Mouse (Mus musculus) embryonic fibroblast, embryonic 13.5 days (primary cell): ENCODE results near the gene Gm10318. TPM values are rescaled to one million over a fixed set of nuclear protein-coding genes. Genes with fewer than 3 reads are reported as not detected.
A peak's percentile ranks its signal among the peaks of the same experiment; 100 is the strongest.

Experiments
- H3K27ac ChIP-seq: 2 replicates; pipeline ENCODE4 v1.5.1; 2012; ENCODE audit warnings: low read length, control low read depth, inconsistent platforms; ENCODE audit not compliant: insufficient read depth
- H3K4me1 ChIP-seq: 2 replicates; pipeline ENCODE4 v1.6.1; 2011; ENCODE audit warnings: low read length; ENCODE audit not compliant: control insufficient read depth, insufficient read depth
- H3K4me3 ChIP-seq: 2 replicates; pipeline ENCODE4 v1.5.1; 2011; ENCODE audit warnings: mild to moderate bottlenecking, control low read depth, low read length; ENCODE audit not compliant: insufficient read depth
- CTCF ChIP-seq: IDR thresholded peaks from 2 replicates; pipeline ENCODE4 v1.5.1; 2011; ENCODE audit warnings: mild to moderate bottlenecking, control low read depth, low read length, moderate library complexity, borderline replicate concordance; ENCODE audit not compliant: insufficient read depth
- POLR2A ChIP-seq: IDR thresholded peaks from 2 replicates; pipeline ENCODE4 v1.6.1; 2011; ENCODE audit warnings: low read depth, mild to moderate bottlenecking, control low read depth, low read length, moderate library complexity
- polyA plus RNA-seq: library from polyadenylated mRNA; stranded (reverse); fragments of >200 nt; gene quantifications from 2 replicates; pipeline ENCODE4 v1.2.4, GENCODE M21; 2011; ENCODE audit warnings: low read depth; ENCODE audit not compliant: missing spikeins, insufficient read length

Gene Gm10318
- polyA plus RNA-seq, 1 experiment, result not detected

- no peak overlapping the region for H3K27ac ChIP-seq
- TF ChIP-seq CTCF, result no peak
- no peak for TF ChIP-seq POLR2A
- no peaks in the 10 kb centered on the region for H3K4me1 ChIP-seq
- H3K4me3 ChIP-seq, result no peak overlapping the region
Measured at GRCm38 (mm10) chr10:77886007-77886747, 33.5 kb downstream of the Gm10318 start.

- no peak for TF ChIP-seq CTCF
- no peak for TF ChIP-seq POLR2A
- H3K27ac ChIP-seq, result no peak overlapping the region
- H3K4me1 ChIP-seq, result no peaks in the 10 kb centered on the region
- H3K4me3 ChIP-seq, result no peak overlapping the region
Measured at GRCm38 (mm10) chr10:77890987-77891565, 38.4 kb downstream of the Gm10318 start.

- TF ChIP-seq POLR2A, result no peak
- TF ChIP-seq CTCF, result no peak
- H3K4me1 ChIP-seq, result no peaks in the 10 kb centered on the region
- no peak overlapping the region for H3K27ac ChIP-seq
- H3K4me3 ChIP-seq, result no peak overlapping the region
Measured at GRCm38 (mm10) chr10:77895562-77895961, 42.9 kb downstream of the Gm10318 start.

- TF ChIP-seq CTCF (no peak), POLR2A (no peak)
- H3K27ac ChIP-seq, result no peak overlapping the region
- H3K4me1 ChIP-seq, result no peaks in the 10 kb centered on the region
- no peak overlapping the region for H3K4me3 ChIP-seq
Measured at GRCm38 (mm10) chr10:77900126-77900525, 47.5 kb downstream of the Gm10318 start.

- Histone ChIP-seq H3K4me1 (no peaks in the 10 kb centered on the region), H3K4me3 (no peak overlapping the region)
- TF ChIP-seq POLR2A, result no peak
- TF ChIP-seq CTCF, result no peak
Measured at GRCm38 (mm10) chr10:77900903-77901818, 48.5 kb downstream of the Gm10318 start.

GRCm38 (mm10) chr10:77901871-77902210 lies 49.2 kb downstream of the Gm10318 start:
- TF ChIP-seq POLR2A, result no peak
- no peak for TF ChIP-seq CTCF
- H3K4me1 ChIP-seq, result no peaks in the 10 kb centered on the region
- H3K27ac ChIP-seq, result no peak overlapping the region
- H3K4me3 ChIP-seq, result peak overlapping the region; percentile 37

More at GRCm38 (mm10) chr10:77900903-77901818, 48.5 kb downstream of the Gm10318 start:
- no peak overlapping the region for H3K27ac ChIP-seq

DNA sequence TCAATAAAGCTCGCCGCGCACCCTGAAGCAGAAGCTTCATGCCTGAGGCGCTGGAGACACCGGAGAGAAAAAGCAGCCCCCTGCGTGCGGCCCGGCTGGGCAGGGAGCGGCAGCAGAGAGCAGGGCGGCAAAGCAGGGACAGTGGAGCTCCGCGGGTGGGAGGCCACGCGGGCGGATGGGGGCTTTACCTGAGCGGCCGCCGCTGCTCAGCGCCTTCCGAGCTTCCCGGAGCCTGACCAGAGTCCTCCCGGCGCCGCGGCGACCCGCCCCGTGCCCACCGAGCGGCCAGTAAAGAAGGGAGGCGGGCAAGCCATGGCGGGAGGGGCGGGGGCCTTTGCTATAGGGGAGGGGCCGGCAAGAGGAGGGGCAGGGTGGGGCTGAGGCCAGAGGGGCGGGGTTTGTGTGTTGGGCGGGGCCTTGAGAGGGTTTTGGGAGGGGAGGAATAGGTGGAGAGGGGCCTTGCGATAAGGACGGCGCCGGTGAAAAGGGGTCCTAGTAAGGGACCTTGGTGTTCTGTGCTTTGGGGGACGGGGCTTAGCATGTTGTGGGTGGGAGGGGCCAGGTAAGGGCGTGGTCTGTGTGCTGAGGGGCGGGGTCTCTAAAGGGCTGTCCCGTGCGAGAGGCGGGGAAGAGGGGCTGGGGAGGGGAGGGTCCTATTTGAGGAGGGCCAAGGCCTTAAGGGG lies 49.7 kb downstream of the Gm10318 start, which contains the start of gene Lrrc3:
Lrrc3 (minus strand) TSS at position 326 of the 683 bp plus-strand sequence.
- TF ChIP-seq CTCF (no peak), POLR2A (no peak)
- H3K4me3 ChIP-seq, result peak within 1 kb of the TSS; percentile 37
- H3K27ac ChIP-seq, result no peak within 1 kb of the TSS
- no peaks in the 10 kb centered on the region for H3K4me1 ChIP-seq

DNA sequence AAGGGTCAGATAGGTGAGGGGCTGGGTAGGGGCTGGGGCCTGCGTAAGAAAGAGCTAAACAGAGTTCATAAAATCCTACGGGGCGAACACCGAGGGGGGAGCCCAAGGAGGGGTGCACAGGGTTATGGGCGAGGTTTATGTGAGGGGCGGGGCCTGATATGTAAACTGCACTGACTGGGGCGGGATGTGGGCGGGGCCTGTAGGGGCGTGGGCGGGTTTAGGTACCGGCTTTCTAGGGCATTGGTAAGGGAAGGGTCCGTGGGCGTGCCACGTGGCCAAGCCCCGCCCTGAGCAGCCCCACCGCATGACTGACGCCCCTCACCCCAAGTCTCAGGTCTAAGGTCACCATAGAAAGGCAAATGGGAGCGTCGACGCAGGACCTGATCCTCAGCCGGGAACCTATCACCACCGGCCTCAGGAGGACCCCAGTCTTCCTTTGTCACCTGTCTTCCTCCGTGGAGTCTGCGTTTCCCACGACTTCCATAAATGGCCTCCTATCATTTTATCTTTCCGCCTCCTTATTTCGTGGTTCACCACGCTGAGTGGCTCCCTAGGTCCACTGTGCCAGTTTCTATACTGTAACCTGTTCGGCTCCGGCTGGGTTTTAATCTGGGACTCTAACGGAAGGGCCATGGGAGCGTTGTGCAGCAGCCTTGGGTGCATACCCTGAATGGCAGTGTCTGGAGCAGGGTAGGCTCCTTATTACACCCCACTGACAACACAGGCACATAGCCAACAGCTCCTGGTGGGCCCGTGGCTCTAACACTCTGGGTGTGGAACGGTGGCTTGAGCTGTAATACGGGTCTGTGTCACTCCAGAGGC lies 50.4 kb downstream of the Gm10318 start:
- H3K4me3 ChIP-seq, result peak overlapping the region; percentile 37
- H3K4me1 ChIP-seq, result no peaks in the 10 kb centered on the region
- no peak overlapping the region for H3K27ac ChIP-seq
- TF ChIP-seq CTCF (no peak), POLR2A (no peak)

Other genes with a start within 250 kb of the Gm10318 start
- 130 and 167 TPM in 2 replicates for gene Sumo3, start 246.8 kb upstream of the Gm10318 start, polyA plus RNA-seq
- 31.7 and 53.4 TPM in 2 replicates for gene Gm49325, start 246.7 kb upstream of the Gm10318 start, polyA plus RNA-seq
- 62.1 and 63.8 TPM in 2 replicates for gene Ube2g2, start 230.6 kb upstream of the Gm10318 start, polyA plus RNA-seq
- gene Tspear, start 166.3 kb upstream of the Gm10318 start, polyA plus RNA-seq, result not detected in 2 replicates
- not detected in 2 replicates for gene Gm19402, start 162.1 kb upstream of the Gm10318 start, polyA plus RNA-seq
- not detected in 2 replicates for gene Gm9508, start 155.6 kb upstream of the Gm10318 start, polyA plus RNA-seq
- not detected in 2 replicates for gene Gm10272, start 146.2 kb upstream of the Gm10318 start, polyA plus RNA-seq
- gene Gm10024, start 141.4 kb upstream of the Gm10318 start, polyA plus RNA-seq, result not detected in 2 replicates
- gene Gm10142, start 137.1 kb upstream of the Gm10318 start, polyA plus RNA-seq, result not detected in 2 replicates
- gene Krtap12-1, start 132.3 kb upstream of the Gm10318 start, polyA plus RNA-seq, result not detected in 2 replicates
- not detected in 2 replicates for gene Gm10100, start 126.4 kb upstream of the Gm10318 start, polyA plus RNA-seq
- gene Gm18596, start 110.2 kb upstream of the Gm10318 start, polyA plus RNA-seq, result not detected in 2 replicates
- gene Gm9736, start 101.5 kb upstream of the Gm10318 start, polyA plus RNA-seq, result not detected in 2 replicates
- not detected in 2 replicates for gene Gm3233, start 93.2 kb upstream of the Gm10318 start, polyA plus RNA-seq
- gene Gm3238, start 81.5 kb upstream of the Gm10318 start, polyA plus RNA-seq, result not detected in 2 replicates
- not detected in 2 replicates for gene Gm7138, start 75.9 kb upstream of the Gm10318 start, polyA plus RNA-seq
- not detected in 2 replicates for gene Gm3250, start 70.3 kb upstream of the Gm10318 start, polyA plus RNA-seq
- gene Gm7137, start 64.7 kb upstream of the Gm10318 start, polyA plus RNA-seq, result not detected in 2 replicates
- not detected in 2 replicates for gene Gm9639, start 57.8 kb upstream of the Gm10318 start, polyA plus RNA-seq
- not detected in 2 replicates for gene Gm19668, start 53.7 kb upstream of the Gm10318 start, polyA plus RNA-seq
- not detected in 2 replicates for gene Gm9507, start 41.0 kb upstream of the Gm10318 start, polyA plus RNA-seq
- gene Gm2696, start 38.2 kb upstream of the Gm10318 start, polyA plus RNA-seq, result not detected in 2 replicates
- gene Krtap10-4, start 25.8 kb upstream of the Gm10318 start, polyA plus RNA-seq, result not detected in 2 replicates
- not detected in 2 replicates for gene Krtap10-10, start 16.9 kb upstream of the Gm10318 start, polyA plus RNA-seq
- gene Gm36176, start 6.1 kb upstream of the Gm10318 start, polyA plus RNA-seq, result not detected in 2 replicates
- gene Gm3285, start 9.1 kb downstream of the Gm10318 start, polyA plus RNA-seq, result not detected in 2 replicates
- 1.8 and 1.9 TPM in 2 replicates for gene Lrrc3, start 49.7 kb downstream of the Gm10318 start, polyA plus RNA-seq
- gene Trpm2, start 117.7 kb downstream of the Gm10318 start, polyA plus RNA-seq, result not detected in 2 replicates
- 10.5 and 11.9 TPM in 2 replicates for gene 1810043G02Rik, start 125.7 kb downstream of the Gm10318 start, polyA plus RNA-seq
- gene Pfkl, start 157.2 kb downstream of the Gm10318 start, polyA plus RNA-seq, result 46.8 and 59.8 TPM in 2 replicates
- 0.45 and 1.6 TPM in 2 replicates for gene Dnmt3l, start 189.1 kb downstream of the Gm10318 start, polyA plus RNA-seq
- not detected in 2 replicates for gene Aire, start 190.8 kb downstream of the Gm10318 start, polyA plus RNA-seq
- 0.98 TPM in 1 of 2 replicates, not detected in the other for gene Icosl, start 216.4 kb downstream of the Gm10318 start, polyA plus RNA-seq